Mouse (Mus musculus): ENCODE results near the gene Fancc. TPM values are rescaled to one million over a fixed set of nuclear protein-coding genes. Genes with fewer than 3 reads are reported as not detected.

The Fancc gene
- total RNA-seq, 2 experiments from 2014 or later: 9.1 to 9.7 TPM

DNA sequence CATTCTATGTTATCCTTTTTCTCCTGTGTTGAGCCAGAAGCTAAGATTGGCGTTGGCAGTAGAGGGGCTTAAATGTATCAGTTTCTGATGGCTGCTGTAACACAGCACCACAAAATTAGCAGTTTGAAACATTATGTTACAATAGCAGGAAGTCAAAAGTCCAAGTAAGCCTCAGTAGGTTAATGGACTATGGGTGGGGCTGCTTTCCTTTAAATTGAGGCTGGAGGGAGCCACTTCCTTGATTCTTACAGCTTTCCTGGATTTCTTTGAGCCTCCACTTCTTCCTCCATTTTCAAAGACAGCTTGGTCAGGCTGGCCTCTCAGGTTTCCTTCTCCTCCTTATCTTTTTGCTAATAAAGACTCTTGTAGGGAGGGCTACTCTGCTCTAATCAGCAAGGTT, 228.3 kb downstream of the Fancc start:
- no peak for DNase-seq (ENCODE audit: low spot score in 2 of 2)

DNA sequence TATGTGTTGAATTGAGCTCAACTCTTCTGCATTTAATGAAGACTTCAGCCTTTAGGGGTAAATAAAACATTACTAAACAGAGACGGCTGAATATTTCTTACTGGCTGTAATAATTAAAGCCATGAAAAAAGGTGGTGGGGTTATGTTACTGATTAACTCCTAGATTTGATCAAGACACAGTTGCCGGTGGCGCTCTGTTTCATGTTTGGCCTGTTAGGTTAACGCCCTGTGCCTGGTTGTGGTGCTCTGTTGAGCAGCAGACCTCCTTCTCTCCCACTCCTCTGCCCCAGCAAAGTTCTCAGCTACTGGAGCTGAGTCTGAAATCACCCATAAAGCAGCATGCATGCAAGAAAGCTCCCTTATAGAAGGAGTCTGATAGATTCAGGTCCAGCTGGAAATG, 228.7 kb downstream of the Fancc start:
- DNase-seq (ENCODE audit: low spot score in 2 of 2): no peak

- DNase-seq (ENCODE audit: low spot score in 2 of 2): no peak
These were observed 234.7 kb downstream of the Fancc start for GRCm38 (mm10) chr13:63262168-63262957.

GRCm38 (mm10) chr13:63261676-63262075, 235.4 kb downstream of the Fancc start:
- DNase-seq (ENCODE audit: low spot score in 2 of 2): no peak

DNA sequence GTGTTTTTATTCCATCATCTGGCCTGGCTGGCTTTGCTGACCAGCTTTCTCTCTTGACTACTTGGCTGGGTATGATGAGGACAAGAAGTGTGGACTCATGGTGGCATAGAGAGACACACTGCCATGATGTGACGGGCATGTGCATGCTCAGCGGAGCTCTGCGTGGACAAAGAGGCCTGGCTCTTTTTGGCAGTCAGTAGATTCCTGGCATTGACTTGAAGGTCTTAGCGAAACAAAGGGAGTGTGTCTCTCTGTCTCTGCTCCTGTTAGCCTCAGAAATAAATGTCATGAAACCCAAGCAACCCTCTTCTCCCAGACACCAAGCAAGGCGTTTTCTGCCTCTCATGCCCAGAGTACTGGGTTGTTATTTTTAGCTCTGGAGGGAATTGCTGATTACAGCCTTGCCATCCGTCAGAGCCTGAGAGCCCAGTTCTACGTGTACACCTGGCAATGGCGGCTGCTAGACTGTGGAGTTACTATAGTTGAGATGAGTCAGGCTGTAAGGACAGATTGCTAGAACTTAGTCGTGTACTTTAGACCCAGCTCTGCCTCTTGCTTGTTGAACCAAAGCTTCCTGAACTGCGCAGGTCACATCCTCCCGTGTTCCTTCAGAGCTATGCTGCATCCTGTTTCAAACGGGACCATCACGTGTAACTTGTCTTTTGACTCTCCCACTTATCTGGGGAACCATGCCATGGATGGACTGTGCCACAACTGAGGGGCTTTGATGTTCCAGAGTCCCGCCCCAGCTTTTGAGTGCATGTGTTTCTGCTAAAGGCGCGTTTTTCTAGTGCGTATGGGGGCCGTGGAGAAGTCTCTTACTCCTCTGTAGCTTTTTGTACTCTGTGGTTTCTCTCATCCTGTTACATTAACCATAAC, 236.1 kb downstream of the Fancc start:
- no peak for DNase-seq (ENCODE audit: low spot score in 2 of 2)

DNA sequence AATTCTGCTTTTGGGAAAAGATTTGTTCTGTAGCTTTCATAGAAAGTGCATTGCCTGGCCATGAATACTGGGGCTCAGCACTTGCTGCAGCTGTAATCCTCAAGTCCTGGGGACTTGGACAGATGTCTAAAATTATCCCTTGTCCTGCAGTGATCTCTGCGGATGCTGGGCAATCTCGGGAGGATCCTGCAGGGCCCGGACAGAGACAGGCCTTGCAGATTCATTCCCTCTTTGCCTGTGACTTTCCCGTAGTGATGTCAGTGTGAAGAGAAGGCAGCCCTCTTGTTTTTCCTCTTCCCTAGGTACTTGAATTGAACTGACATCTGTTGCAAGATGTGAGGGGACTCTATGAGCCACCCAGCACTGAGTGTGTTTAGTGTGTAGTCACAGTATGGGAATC, 236.9 kb downstream of the Fancc start:
- no peak for DNase-seq (ENCODE audit: low spot score in 2 of 2)

- DNase-seq (ENCODE audit: low spot score in 2 of 2): no peak
These were observed 238.4 kb downstream of the Fancc start for GRCm38 (mm10) chr13:63258671-63259070.

GRCm38 (mm10) chr13:63258167-63258582, 238.9 kb downstream of the Fancc start:
- DNase-seq (ENCODE audit: low spot score in 2 of 2): no peak

GRCm38 (mm10) chr13:63256807-63257206, 240.3 kb downstream of the Fancc start:
- DNase-seq (ENCODE audit: low spot score in 2 of 2): no peak

DNA sequence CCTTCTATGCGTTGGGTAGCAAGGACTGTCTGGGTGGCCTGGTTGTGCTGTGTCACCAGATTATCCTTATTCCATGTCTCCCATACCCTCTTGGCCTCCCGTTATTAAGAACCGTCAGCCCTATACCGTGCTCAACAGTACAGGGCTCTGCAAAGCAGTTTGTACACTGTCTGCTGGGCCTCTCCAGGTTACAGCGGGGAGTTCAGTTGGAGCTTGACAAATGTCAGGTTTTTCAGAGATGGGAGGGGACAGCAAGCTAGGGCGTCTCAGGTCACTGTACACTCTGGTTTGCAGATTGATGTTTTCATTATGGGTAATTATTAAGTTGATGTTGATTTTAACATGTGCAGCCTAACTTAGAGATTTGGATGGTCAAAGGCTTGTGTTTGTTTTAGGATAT, 240.9 kb downstream of the Fancc start:
- DNase-seq (ENCODE audit: low spot score in 2 of 2): no peak

DNA sequence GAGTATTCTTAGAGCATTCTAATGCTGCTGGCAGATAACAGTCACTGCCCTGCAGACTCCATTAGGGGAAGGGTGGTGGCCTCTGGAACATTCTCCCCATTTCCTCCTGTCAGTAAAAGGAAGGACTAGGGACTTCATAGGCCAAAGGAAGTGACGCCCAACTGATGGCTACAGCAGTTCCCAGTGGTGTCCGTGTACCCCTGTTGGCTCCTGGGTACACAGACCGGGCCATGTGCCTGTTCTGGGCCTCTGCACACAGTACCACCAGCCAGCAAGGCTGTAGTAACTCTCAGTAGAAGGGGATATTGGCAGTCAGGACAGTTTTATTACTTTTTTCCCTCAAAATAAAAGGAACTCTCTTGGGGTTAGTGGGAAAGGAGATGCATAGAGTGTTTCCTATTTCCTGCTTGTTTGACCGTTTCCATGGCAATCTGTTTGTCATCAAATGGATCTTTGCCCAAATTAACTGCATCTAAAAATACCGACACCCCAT, 241.5 kb downstream of the Fancc start:
- DNase-seq (ENCODE audit: low spot score in 2 of 2): no peak

GRCm38 (mm10) chr13:63253886-63254636, 243.0 kb downstream of the Fancc start:
- no peak for DNase-seq (ENCODE audit: low spot score in 2 of 2)

DNA sequence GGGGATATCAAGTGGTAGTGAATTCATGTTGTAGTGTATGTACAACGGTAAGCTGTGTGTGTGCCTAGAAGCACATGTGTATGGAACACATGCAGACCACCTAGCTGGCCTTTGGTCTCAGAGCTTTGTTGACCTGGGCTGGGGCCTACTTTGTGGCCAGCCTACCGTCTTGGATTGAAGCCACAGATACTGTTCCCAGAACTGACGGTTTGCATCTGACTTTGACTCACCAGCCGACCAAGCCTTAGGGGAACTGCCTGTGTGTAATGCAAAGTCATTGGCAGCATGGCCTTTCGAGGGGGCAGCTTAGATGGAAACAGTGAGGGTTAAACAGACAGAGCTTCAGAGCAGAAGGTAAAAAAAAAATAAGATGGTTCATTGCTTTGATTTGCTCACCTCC, 243.9 kb downstream of the Fancc start:
- DNase-seq (ENCODE audit: low spot score in 2 of 2): no peak

GRCm38 (mm10) chr13:63252295-63253010, 244.6 kb downstream of the Fancc start:
- no peak for DNase-seq (ENCODE audit: low spot score in 2 of 2)

- DNase-seq (ENCODE audit: low spot score in 2 of 2): no peak
These were observed 245.8 kb downstream of the Fancc start for GRCm38 (mm10) chr13:63251118-63251889.

DNA sequence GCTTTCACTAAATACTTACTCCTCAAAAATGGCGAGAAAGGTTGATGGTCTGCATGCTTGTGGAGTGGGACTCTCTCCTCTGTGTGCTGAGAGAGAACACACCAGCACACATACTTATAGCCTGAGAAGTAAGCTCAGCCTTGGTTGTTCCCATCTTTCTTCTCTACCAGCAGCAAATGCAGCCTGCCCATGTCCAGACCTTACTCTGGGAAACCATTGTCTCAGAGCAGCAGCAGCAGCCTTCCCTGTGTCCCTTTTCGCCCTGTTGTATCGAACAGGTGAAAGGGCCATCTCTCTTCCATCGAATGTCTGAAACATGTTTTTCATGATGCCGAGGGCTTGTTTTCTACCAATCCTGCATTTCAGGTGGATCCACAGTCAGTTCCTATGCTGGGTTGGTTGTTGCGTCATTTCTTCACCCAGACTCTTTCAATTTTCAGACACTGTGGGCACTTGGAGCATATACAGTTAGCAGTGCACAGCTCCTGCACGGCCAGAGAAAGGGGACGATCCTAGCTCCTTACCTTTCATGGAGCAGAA, 246.6 kb downstream of the Fancc start:
- DNase-seq (ENCODE audit: low spot score in 2 of 2): no peak

DNA sequence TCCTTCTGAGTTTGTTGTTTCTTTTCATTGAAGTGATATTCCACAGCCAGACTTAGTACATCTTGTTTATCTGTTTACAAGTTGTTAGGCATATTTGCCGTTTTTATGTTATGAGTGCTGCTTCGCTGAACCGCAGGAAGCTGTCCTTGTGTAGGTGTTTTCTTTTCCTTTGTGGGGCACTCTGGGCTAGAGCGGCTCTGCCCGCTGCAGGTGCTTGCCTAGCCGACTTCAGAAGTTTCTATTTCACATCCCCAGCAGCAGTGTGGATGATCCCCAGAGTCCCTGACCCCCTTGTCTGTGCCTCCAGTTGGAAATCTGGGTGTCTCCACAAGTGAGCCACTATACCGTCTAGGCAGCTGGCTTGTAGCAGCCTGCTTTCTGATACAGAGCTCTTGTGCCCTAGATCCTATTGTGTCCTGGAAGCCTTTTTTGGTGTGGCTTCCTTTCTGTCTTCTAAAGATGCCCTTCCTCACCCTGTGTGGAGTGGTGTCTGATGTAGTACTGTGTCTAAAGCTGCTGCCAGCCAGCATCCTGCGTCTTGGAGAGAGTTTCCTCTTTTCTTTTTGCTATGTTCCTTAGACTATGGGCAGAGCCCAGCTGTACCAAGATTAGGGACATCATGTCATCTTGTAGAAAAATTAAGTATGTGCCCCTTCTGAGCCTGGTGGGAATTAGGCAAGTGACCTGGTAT, 247.2 kb downstream of the Fancc start:
- DNase-seq (ENCODE audit: low spot score in 2 of 2): no peak

DNA sequence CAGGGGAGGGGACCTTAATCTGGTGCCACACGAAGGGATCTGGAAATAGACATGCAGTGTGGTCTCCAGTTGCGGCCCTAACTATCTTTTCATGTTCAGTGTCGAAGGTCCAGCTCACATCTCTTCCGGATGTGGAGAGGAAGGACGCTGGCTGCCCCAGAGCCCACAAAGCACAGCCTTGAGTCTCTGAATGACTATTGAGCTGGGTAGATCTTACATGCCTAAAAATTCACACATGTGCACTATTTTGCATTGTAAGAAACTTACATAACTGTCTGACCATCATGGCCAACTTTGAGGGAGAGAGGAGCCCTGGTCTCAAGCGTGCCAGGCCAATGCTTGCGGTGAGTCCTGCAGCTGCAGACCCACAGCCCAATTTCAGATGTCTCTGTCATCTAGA, 247.9 kb downstream of the Fancc start:
- no peak for DNase-seq (ENCODE audit: low spot score in 2 of 2)

DNA sequence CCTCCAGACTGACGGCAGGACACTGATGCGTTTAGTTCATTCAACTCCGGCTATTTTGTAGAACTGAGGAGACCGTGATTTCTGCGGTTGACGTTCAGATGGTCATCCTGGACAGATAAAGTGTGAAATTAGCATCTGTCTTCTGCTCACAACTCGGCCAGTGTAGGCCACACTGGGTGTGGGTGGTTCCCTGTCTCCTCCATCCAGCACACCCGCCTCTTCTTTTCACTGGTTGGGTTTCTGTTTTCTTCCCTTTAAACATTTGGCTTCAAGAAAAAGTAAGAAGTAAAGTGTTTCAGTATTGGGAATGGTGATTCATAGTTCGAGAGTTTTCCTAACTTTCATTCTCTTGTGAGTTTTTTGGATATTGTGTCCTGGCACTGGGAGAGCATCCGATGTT, 248.8 kb downstream of the Fancc start:
- no peak for DNase-seq (ENCODE audit: low spot score in 2 of 2)
